Mouse (Mus musculus) E14TG2a.4 (cell line): ENCODE data around the gene Ppargc1a.

Experiments
- CTCF ChIP-seq: conservative IDR thresholded peaks from 2 replicates; pipeline ENCODE4 v1.5.1; 2014; ENCODE audit warnings: low read length
- NANOG ChIP-seq: IDR thresholded peaks from 2 replicates; pipeline ENCODE4 v1.6.1; 2014; ENCODE audit warnings: borderline replicate concordance, low read length, mixed read lengths
- POU5F1 ChIP-seq: IDR thresholded peaks from 2 replicates; pipeline ENCODE4 v1.6.1; 2014; ENCODE audit warnings: low read length, borderline replicate concordance

DNA sequence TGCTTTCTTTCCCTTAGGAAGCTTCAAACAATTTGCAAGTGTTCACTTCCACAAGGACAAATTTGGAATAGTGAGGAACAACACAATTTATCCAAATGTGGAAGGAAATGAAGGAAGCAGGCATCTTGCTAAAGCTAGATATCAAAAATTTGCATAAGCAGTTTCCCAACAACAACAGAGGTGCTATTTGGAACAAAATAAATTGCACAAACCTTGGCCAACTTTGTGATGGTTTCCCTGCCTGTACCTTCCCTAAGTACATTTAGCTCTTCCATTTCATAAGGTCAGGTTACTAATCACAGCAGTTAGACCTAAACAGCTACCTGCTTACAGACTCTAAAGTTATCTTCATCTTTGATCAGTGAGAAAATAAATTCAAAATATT lies 29.9 kb downstream of the Ppargc1a start:
- TF ChIP-seq CTCF: no peak
- no peak for TF ChIP-seq POU5F1
- TF ChIP-seq NANOG: no peak
